Mouse (Mus musculus) C2C12 (cell line): ENCODE results near the gene Golga1.
"Not testable (repeated sequence)": the region's sequence is repeated elsewhere in the genome, so short reads cannot be mapped to it uniquely, and the experiment has no call there.

Experiments
- CTCF ChIP-seq: IDR thresholded peaks from one replicate; pipeline ENCODE4 v1.5.1; 2011; ENCODE audit not compliant: control insufficient read depth, insufficient read depth, insufficient read length
- MAX ChIP-seq: IDR thresholded peaks from one replicate; pipeline ENCODE4 v1.6.1; 2011; ENCODE audit warnings: mild to moderate bottlenecking, control low read depth
- MYOD1 ChIP-seq: IDR thresholded peaks from one replicate; pipeline ENCODE4 v1.6.1; 2011; ENCODE audit warnings: low read depth; ENCODE audit not compliant: control insufficient read depth, insufficient read length
- USF1 ChIP-seq: IDR thresholded peaks from one replicate; pipeline ENCODE4 v1.6.1; 2011; ENCODE audit warnings: low read depth, mild to moderate bottlenecking, control low read depth, moderate library complexity

DNA sequence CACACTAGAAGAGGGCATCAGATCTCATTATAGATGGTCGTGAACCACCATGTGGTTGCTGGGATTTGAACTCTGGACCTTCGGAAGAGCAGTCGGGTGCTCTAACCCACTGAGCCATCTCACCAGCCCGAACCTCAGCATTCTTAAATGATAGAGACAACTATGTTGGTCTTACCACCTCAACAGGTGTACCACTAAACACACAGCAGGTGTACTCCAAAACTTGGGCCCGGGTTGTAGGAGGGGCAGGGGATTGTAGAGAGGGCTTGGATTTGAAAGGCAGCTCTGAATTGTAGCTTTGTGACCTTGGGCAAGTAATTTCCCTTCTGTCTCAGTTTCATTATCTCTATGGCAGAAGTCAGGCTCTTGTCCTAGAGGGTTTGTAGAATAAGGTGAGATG, 55.2 kb downstream of the Golga1 start:
- TF ChIP-seq CTCF, MAX, USF1, MYOD1: not testable (repeated sequence)
